15 mouse cellular contexts compared by ENCODE assay signal in genomic region chr6:128996768-128997442, GRCm38 (mm10). TPM values are rescaled to one million over a fixed set of nuclear protein-coding genes. Genes with fewer than 3 reads are reported as not detected.
DNase-seq lines count a peak whose midpoint lies in the region; ATAC-seq and TF ChIP-seq lines count a peak whose summit lies in the region.
"Had no signal": no experiment of that assay in that cellular context is flagged by ENCODE, and none has a peak within 500 bp of the region (broad histone marks: within the 10 kb centered on the region; RNA-seq: fewer than 3 reads in every experiment).

No protein-coding gene starts in this region.

- TF ChIP-seq CTCF in kidney, adult 2 months (conservative IDR thresholded peaks at IDR 0.05; ENCODE audit: insufficient read depth, insufficient read length, low read depth, low read length): no peak

- no peak overlapping the region; the same call in 1 of the 2 replicates for H3K4me3 ChIP-seq in kidney, adult 2 months (ENCODE audit: insufficient read depth, low read depth, low read length)
- H3K4me3 ChIP-seq in stomach, embryonic 16.5 days (replicated peaks; ENCODE audit: low read length): 0 out of 2 replicates have a peak overlapping the region, but pooled peaks have one; percentile 13
- H3K4me3 ChIP-seq: forebrain, embryonic 13.5 days; midbrain, embryonic 12.5 days had no signal

- peak overlapping the region; percentile 43; the same call in 1 of the 2 replicates for H3K9ac ChIP-seq in stomach, embryonic 16.5 days (ENCODE audit: low read length)
- H3K9ac ChIP-seq: forebrain, embryonic 13.5 days; midbrain, embryonic 12.5 days had no signal

- no peaks in the 10 kb centered on the region for H3K27me3 ChIP-seq in kidney, adult 2 months (replicated peaks; ENCODE audit: control insufficient read depth, insufficient read depth, low read length)
- no peaks in the 10 kb centered on the region for H3K27me3 ChIP-seq in stomach, embryonic 16.5 days (ENCODE audit: control insufficient read depth, insufficient read depth, low read length)
- H3K27me3 ChIP-seq: midbrain, embryonic 12.5 days had no signal

- H3K4me1 ChIP-seq in kidney, adult 2 months (ENCODE audit: control insufficient read depth, insufficient read depth, low read length): peaks cover 8% of the 10 kb centered on the region; the same call in 1 of the 2 replicates
- peaks cover 3% of the 10 kb centered on the region; the same call in 1 of the 2 replicates for H3K4me1 ChIP-seq in stomach, embryonic 16.5 days (ENCODE audit: control insufficient read depth, insufficient read depth, low read length)

- no peaks in the 10 kb centered on the region for H3K9me3 ChIP-seq in stomach, embryonic 16.5 days (replicated peaks; ENCODE audit: control insufficient read depth, low read length)
- H3K9me3 ChIP-seq: forebrain, embryonic 13.5 days; midbrain, embryonic 12.5 days had no signal

- ATAC-seq in erythroid progenitor cell, adult 5-6 weeks (replicated peaks; ENCODE audit: low FRiP score, poor library complexity, severe bottlenecking): 0 out of 2 replicates have a peak, but pooled peaks have one; percentile 45
- ATAC-seq in stomach, embryonic 16.5 days (ENCODE audit: insufficient read depth, low FRiP score): no peak
- ATAC-seq: forebrain, embryonic 13.5 days; inflammation-experienced regulatory T-cells, adult 6 months; lung, postnatal 0 days had no signal

- peak overlapping the region; percentile 22; the same call in 1 of the 2 replicates for H3K27ac ChIP-seq in kidney, adult 2 months (ENCODE audit: insufficient read depth, low read depth, low read length)
- H3K27ac ChIP-seq in stomach, embryonic 16.5 days (ENCODE audit: low read length): peak overlapping the region; percentile 48; the same call in 1 of the 2 replicates
- H3K27ac ChIP-seq: forebrain, embryonic 13.5 days; midbrain, embryonic 12.5 days had no signal

- DNase-seq in kidney, adult 2 months: peak; percentile 36
- DNase-seq in kidney, adult 9 months: no peak
- DNase-seq in liver: peak; percentile 67
- no peak for DNase-seq in adrenal gland, postnatal 4 days (ENCODE audit: low spot score in 2 of 2)
- DNase-seq in right cerebral cortex, adult 18-20 months: no peak
- DNase-seq: adrenal gland, adult 2 months; cerebellum, adult 11 months had no signal

- peak overlapping the region; percentile 32 for H3K4me2 ChIP-seq in stomach, embryonic 16.5 days (ENCODE audit: low read depth, low read length)
- H3K4me2 ChIP-seq: forebrain, embryonic 13.5 days; midbrain, embryonic 12.5 days had no signal

- WGBS in kidney, adult 2 months: 52% methylated on average over 13 of the region's 13 CpGs
- WGBS in stomach, embryonic 16.5 days: 70% methylated on average over 13 of the region's 13 CpGs

- H3K36me3 ChIP-seq in kidney, adult 2 months (ENCODE audit: control insufficient read depth, insufficient read depth, low read length): no peaks in the 10 kb centered on the region
- no peaks in the 10 kb centered on the region for H3K36me3 ChIP-seq in stomach, embryonic 16.5 days (ENCODE audit: control insufficient read depth, insufficient read depth, low read length)
- H3K36me3 ChIP-seq: midbrain, embryonic 12.5 days had no signal

- no peak for TF ChIP-seq POLR2A in kidney, adult 2 months (IDR thresholded peaks at IDR 0.05; ENCODE audit: low read depth, low read length)

RNA-seq across cellular contexts. Expression of gene Klrb1f, which starts 48.8 kb away (rescaled TPM):
- polyA plus RNA-seq in kidney, adult 2 months (2012; rRNA removed): 0.16 and 0.65 TPM in 2 replicates
- 1.4 and 14.7 TPM in 2 replicates for total RNA-seq in erythroid progenitor cell, adult 5-6 weeks (2015; ENCODE audit: low replicate concordance)
- 2.7 and 4.1 TPM in 2 replicates for total RNA-seq in erythroid progenitor cell, adult 5-6 weeks (2017; ENCODE audit: low replicate concordance)
- polyA plus RNA-seq in stomach, embryonic 16.5 days (2015; fragmentation: Nextera tagmentation; extraction: Ambion mirVana): 0.27 and 0.48 TPM in 2 replicates
- total RNA-seq in adrenal gland, postnatal 4 days (2021): not detected
- total RNA-seq: gastrocnemius, postnatal 4 days; left cerebral cortex, postnatal 14 days had no signal
- polyA plus RNA-seq: adrenal gland, adult 2 months; forebrain, embryonic 13.5 days; midbrain, embryonic 12.5 days had no signal

Comparison
In these comparisons a context has a peak if more than half of its experiments do, and no peak if none do; other contexts are left out.
1. DNase-seq: peak in kidney, adult 2 months (single experiment) and liver (single experiment); none in kidney, adult 9 months (single experiment), adrenal gland, postnatal 4 days (0 of 2) and right cerebral cortex, adult 18-20 months (single experiment).